Mouse (Mus musculus): ENCODE results near the gene Arhgap32. TPM values are rescaled to one million over a fixed set of nuclear protein-coding genes. Genes with fewer than 3 reads are reported as not detected.

Gene Arhgap32
- polyA plus RNA-seq, 1 experiment: 1.5 TPM

GRCm38 (mm10) chr9:32208071-32208470 is 92.1 kb downstream of the Arhgap32 start:
- H3K4me2 ChIP-seq (ENCODE audit: low read depth): no peak overlapping the region
- H3K27me3 ChIP-seq (ENCODE audit: control insufficient read depth, insufficient read depth, insufficient read length): no peaks in the 10 kb centered on the region
- TF ChIP-seq TCF3 (IDR thresholded peaks at IDR 0.05; ENCODE audit: insufficient read length, low read depth) (no peak), MYOG (IDR thresholded peaks at IDR 0.05; ENCODE audit: control insufficient read depth in 1 of 3, insufficient read depth in 1 of 3, insufficient read length in 2 of 3, low read depth in 2 of 3) (no peak), SRF (IDR thresholded peaks at IDR 0.05; ENCODE audit: control insufficient read depth, insufficient read length, low read depth) (no peak), POLR2AphosphoS2 (IDR thresholded peaks at IDR 0.05; ENCODE audit: insufficient read length, low read depth) (no peak), TCF12 (IDR thresholded peaks at IDR 0.05; ENCODE audit: insufficient read depth, poor library complexity, severe bottlenecking) (no peak), MAX (IDR thresholded peaks at IDR 0.05; ENCODE audit: low read depth) (no peak), REST (IDR thresholded peaks at IDR 0.05; ENCODE audit: insufficient read depth, insufficient read length) (no peak)
- H3ac ChIP-seq (ENCODE audit: control insufficient read depth, insufficient read length): no peak overlapping the region
- H3K4me3 ChIP-seq: no peak overlapping the region
- H3K36me3 ChIP-seq (ENCODE audit: control insufficient read depth, insufficient read depth): no peaks in the 10 kb centered on the region
- no peaks in the 10 kb centered on the region for H3K79me2 ChIP-seq (ENCODE audit: control insufficient read depth, insufficient read depth)

- TF ChIP-seq MYOD1 (IDR thresholded peaks at IDR 0.05; ENCODE audit: control insufficient read depth in 1 of 3, insufficient read length in 2 of 3, low read depth in 2 of 3): peak; percentile 26 to 83 (median 46)
- no peak for TF ChIP-seq TCF3 (IDR thresholded peaks at IDR 0.05; ENCODE audit: insufficient read length, low read depth)
- peak in 2 of 3 experiments; percentile 59 to 80 for TF ChIP-seq MYOG (IDR thresholded peaks at IDR 0.05; ENCODE audit: control insufficient read depth in 1 of 3, insufficient read depth in 1 of 3, insufficient read length in 2 of 3, low read depth in 2 of 3)
- H3K27me3 ChIP-seq (ENCODE audit: control insufficient read depth, insufficient read depth, insufficient read length): no peaks in the 10 kb centered on the region
- H3K4me2 ChIP-seq (ENCODE audit: low read depth): no peak overlapping the region
- no peaks in the 10 kb centered on the region for H3K79me2 ChIP-seq (ENCODE audit: control insufficient read depth, insufficient read depth)
- H3ac ChIP-seq (ENCODE audit: control insufficient read depth, insufficient read length): no peak overlapping the region
- no peak overlapping the region for H3K4me3 ChIP-seq
- no peaks in the 10 kb centered on the region for H3K36me3 ChIP-seq (ENCODE audit: control insufficient read depth, insufficient read depth)
These were observed 101.1 kb downstream of the Arhgap32 start for GRCm38 (mm10) chr9:32216820-32217567.

GRCm38 (mm10) chr9:32219400-32219799 is 103.5 kb downstream of the Arhgap32 start:
- no peaks in the 10 kb centered on the region for H3K36me3 ChIP-seq (ENCODE audit: control insufficient read depth, insufficient read depth)
- TF ChIP-seq POLR2AphosphoS2 (IDR thresholded peaks at IDR 0.05; ENCODE audit: insufficient read length, low read depth) (no peak), POLR2A (IDR thresholded peaks at IDR 0.05; ENCODE audit: insufficient read length, low read depth) (no peak), SRF (IDR thresholded peaks at IDR 0.05; ENCODE audit: control insufficient read depth, insufficient read length, low read depth) (no peak), TCF12 (IDR thresholded peaks at IDR 0.05; ENCODE audit: insufficient read depth, poor library complexity, severe bottlenecking) (no peak), MYOG (IDR thresholded peaks at IDR 0.05; ENCODE audit: control insufficient read depth in 1 of 3, insufficient read depth in 1 of 3, insufficient read length in 2 of 3, low read depth in 2 of 3) (no peak), USF1 (IDR thresholded peaks at IDR 0.05; ENCODE audit: low read depth) (no peak), MAX (IDR thresholded peaks at IDR 0.05; ENCODE audit: low read depth) (no peak), E2F4 (IDR thresholded peaks at IDR 0.05; ENCODE audit: insufficient read depth) (no peak), MYOD1 (IDR thresholded peaks at IDR 0.05; ENCODE audit: control insufficient read depth in 1 of 3, insufficient read length in 2 of 3, low read depth in 2 of 3) (no peak), REST (IDR thresholded peaks at IDR 0.05; ENCODE audit: insufficient read depth, insufficient read length) (no peak), CEBPB (IDR thresholded peaks at IDR 0.05; ENCODE audit: insufficient read depth, poor library complexity, severe bottlenecking) (no peak), TCF3 (IDR thresholded peaks at IDR 0.05; ENCODE audit: insufficient read length, low read depth) (no peak)
- no peaks in the 10 kb centered on the region for H3K79me2 ChIP-seq (ENCODE audit: control insufficient read depth, insufficient read depth)
- no peak overlapping the region for H3ac ChIP-seq (ENCODE audit: control insufficient read depth, insufficient read length)
- H3K4me2 ChIP-seq (ENCODE audit: low read depth): peak overlapping the region; percentile 6
- H3K27me3 ChIP-seq (ENCODE audit: control insufficient read depth, insufficient read depth, insufficient read length): no peaks in the 10 kb centered on the region
- H3K4me3 ChIP-seq: no peak overlapping the region

DNA sequence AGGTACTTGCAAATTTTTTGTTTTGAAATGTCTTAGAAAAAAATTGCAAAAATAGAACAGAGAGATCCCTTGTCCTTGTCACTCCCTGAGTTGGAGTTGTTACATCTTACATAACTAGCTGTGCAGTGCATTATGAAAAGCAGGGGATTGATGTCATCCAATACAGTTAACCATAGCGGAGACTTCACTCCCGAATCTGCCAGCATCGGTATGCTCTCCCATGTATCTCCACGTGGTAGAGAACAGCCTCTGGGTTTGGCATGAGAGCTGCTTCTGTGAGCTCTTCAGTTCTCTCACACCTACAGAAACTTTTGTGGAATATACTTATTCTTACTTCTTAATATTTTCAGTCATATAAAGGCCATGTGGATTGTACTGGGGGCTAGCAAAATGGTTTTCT is 106.2 kb downstream of the Arhgap32 start:
- no peak overlapping the region for H3ac ChIP-seq (ENCODE audit: control insufficient read depth, insufficient read length)
- no peaks in the 10 kb centered on the region for H3K79me2 ChIP-seq (ENCODE audit: control insufficient read depth, insufficient read depth)
- no peaks in the 10 kb centered on the region for H3K36me3 ChIP-seq (ENCODE audit: control insufficient read depth, insufficient read depth)
- H3K4me2 ChIP-seq (ENCODE audit: low read depth): no peak overlapping the region
- TF ChIP-seq MYOG (IDR thresholded peaks at IDR 0.05; ENCODE audit: control insufficient read depth in 1 of 3, insufficient read depth in 1 of 3, insufficient read length in 2 of 3, low read depth in 2 of 3): no peak
- no peak for TF ChIP-seq CEBPB (IDR thresholded peaks at IDR 0.05; ENCODE audit: insufficient read depth, poor library complexity, severe bottlenecking)
- no peak for TF ChIP-seq REST (IDR thresholded peaks at IDR 0.05; ENCODE audit: insufficient read depth, insufficient read length)
- TF ChIP-seq MAX (IDR thresholded peaks at IDR 0.05; ENCODE audit: low read depth): no peak
- no peak for TF ChIP-seq TCF3 (IDR thresholded peaks at IDR 0.05; ENCODE audit: insufficient read length, low read depth)
- no peak for TF ChIP-seq TCF12 (IDR thresholded peaks at IDR 0.05; ENCODE audit: insufficient read depth, poor library complexity, severe bottlenecking)
- no peak for TF ChIP-seq POLR2AphosphoS2 (IDR thresholded peaks at IDR 0.05; ENCODE audit: insufficient read length, low read depth)
- no peak for TF ChIP-seq E2F4 (IDR thresholded peaks at IDR 0.05; ENCODE audit: insufficient read depth)
- no peak for TF ChIP-seq POLR2A (IDR thresholded peaks at IDR 0.05; ENCODE audit: insufficient read length, low read depth)
- TF ChIP-seq USF1 (IDR thresholded peaks at IDR 0.05; ENCODE audit: low read depth): no peak
- no peak for TF ChIP-seq SRF (IDR thresholded peaks at IDR 0.05; ENCODE audit: control insufficient read depth, insufficient read length, low read depth)
- TF ChIP-seq MYOD1 (IDR thresholded peaks at IDR 0.05; ENCODE audit: control insufficient read depth in 1 of 3, insufficient read length in 2 of 3, low read depth in 2 of 3): no peak
- H3K27me3 ChIP-seq (ENCODE audit: control insufficient read depth, insufficient read depth, insufficient read length): no peaks in the 10 kb centered on the region
- H3K4me3 ChIP-seq: no peak overlapping the region
